Mouse (Mus musculus) gastrocnemius, postnatal 25 days (tissue): Measurements from ENCODE around the gene Arfgef3. TPM values are rescaled to one million over a fixed set of nuclear protein-coding genes. Genes with fewer than 3 reads are reported as not detected.
"Not testable (repeated sequence)": the region's sequence is repeated elsewhere in the genome, so short reads cannot be mapped to it uniquely, and the experiment has no call there.

Experiments used
- DNase-seq: peaks from one replicate; pipeline ENCODE4 v3.0.0; 2022
- total RNA-seq, 2 experiments: library from RNA; stranded (reverse); gene quantifications; 1 replicate in 1 of 2; 2 replicates in 1 of 2; pipeline ENCODE4 v1.2.3; 2021

The Arfgef3 gene
- total RNA-seq, 2 experiments from 2014 or later = 0.32 to 0.49 TPM

DNA sequence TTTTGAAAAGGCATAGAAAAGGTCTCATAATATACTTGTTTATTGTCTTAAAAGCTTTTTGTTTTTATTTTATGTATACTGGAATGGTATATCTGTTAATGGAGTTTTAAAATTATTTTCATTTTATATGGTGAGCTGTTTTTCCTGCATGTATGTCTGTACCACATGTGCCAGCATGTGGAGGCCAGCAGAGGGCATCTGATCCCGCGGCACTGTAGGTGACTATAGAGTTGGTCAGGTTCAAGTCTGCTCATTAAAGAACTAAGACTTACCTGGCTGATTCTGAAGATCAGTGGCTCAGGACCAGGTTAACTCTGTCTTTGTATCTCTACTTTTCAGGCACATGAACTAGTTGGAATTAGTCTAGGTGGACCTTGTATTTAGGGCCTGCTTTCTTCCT is 171.2 kb downstream of the Arfgef3 start:
- DNase-seq = no peak

DNA sequence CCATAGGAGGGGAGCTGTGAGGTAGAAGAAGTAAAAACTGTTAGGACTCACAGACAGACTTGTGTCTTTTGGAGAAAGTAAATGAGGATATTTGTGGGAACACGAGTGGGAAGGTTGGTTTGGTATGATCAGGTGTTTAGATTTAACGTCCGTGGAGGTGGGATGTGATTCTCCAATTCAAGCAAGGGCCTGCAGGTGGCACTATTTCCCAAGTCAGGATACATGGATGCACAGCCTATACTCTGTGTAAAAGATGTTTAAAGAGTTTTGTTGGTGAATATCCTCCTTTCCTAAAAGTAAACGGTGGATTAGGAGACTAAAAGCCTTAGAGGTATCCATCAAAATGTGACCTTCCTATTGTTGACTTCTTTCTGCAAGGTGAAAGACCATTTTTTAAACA is 180.8 kb downstream of the Arfgef3 start:
- DNase-seq = no peak

DNA sequence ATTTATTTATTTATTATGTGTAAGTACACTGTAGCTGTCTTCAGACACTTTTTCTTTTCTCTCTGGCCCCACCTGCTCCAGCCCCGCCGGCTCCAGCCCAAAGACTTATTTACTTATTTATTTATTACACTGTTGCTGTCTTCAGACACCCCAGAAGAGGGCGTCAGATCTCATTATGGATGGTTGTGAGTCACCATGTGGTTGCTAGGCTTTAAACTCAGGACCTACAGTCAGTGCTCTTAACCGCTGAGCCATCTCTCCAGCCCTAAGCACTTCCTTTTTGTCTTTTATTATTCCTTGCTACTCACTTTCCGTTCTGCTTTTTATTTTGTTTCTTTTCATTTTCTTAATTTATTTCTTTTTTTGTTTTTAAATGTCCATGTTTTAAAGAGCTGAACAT is 182.3 kb downstream of the Arfgef3 start:
- no peak for DNase-seq

DNA sequence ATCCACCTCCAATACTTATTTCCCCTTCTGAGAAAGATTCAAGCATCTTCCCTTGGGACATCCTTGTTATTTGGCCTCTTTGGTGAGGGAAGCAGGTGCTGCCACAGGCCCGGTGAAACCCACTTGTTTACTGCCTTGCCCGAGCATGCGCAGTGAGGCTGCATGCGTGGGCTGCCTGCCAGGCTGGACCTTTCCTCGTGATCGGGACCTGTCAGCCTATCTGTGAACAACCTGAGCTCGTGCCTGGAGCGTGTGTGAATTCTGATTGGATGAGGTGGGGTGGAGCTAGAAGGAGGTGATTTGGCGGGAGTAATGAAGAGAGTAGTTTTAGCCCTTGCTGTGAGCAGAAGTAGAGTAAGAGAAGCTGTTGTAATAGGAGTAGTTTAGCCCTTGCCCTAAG is 184.7 kb downstream of the Arfgef3 start:
- DNase-seq = not testable (repeated sequence)

DNA sequence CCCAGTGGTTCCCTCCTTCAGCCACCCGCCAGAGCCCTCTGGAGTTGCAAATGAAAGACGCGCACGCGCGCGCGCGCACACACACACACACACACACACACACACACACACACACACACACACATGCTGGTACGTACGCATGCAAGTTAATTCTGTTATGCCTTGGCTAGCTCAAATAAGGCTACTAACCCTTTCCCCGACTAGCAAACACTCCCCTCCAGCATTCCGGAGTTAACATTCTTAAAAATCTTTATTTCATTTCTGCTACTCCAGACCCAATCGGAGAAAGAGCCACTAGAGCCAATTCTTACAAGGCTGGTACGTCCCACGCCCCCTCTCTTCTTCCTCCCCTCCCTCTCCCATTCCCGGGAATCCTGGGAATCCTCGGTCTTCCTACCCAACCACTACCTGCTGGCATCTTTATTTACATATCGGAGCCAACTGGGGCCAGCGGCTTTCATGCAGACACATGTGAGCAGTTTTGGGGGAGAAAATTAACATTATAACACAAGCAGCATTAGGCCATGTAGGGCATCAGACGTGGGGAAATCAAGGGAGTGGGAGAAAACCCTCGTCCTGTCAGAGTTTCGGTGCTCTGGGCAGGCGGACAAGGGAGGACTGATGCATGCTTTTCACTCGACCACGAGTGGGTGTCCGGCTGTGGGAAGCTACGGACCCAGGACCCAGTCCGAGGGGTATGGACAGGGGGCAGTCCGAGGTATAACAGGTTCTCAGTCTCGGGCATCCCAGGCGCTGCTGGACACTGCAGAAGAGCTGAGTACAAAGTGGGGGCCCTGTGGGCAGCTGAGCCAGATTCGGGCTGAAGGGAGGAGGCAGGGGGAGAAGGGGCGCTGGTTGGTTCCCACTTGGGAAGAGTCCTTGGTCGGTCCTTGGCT is 194.2 kb downstream of the Arfgef3 start:
- no peak for DNase-seq

DNA sequence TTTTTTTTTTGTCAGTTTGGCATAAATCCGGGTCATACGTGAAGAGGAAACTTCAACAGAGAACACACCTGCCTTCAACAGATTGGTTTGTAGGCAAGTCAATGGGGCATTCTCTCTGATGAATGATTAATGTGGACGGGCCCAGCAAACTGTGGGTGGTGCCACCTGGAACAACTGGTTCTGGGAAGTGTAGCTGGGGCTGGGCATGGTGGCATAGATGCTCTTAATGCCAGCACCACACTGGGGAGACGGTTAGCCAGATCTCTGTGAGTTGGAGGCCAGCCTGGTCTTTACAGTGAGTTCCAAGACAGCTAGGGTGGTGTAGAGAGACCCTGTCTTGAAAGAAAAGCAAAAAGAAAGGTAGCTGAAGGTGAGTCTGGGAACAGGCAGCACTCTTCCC is 196.4 kb downstream of the Arfgef3 start:
- DNase-seq = no peak

DNA sequence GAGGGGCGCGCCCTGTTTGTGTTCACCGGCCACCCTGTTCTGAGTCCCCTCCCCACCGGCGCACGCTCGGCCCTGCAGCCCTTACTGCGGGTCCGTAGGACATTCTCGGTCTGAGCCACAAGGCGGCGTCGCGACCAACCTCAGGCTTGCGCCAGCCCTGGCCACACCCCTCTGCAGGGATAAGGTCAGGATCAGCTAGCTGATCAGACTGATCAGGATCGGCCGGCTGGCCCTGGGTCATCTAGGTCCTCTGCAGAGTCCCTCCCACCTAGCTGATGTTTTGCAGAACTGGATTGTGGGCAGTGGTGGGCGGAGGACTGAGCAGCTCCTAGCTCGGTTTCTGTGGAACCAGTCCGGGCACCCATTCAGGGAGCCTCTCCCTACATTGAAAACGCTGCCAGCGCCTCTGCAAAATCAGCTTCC is 197.9 kb downstream of the Arfgef3 start, which contains the start of gene Hebp2:
TSS of gene Hebp2 (minus strand) at position 264 of the 423 bp plus-strand sequence.
- DNase-seq = peak; percentile 31

DNA sequence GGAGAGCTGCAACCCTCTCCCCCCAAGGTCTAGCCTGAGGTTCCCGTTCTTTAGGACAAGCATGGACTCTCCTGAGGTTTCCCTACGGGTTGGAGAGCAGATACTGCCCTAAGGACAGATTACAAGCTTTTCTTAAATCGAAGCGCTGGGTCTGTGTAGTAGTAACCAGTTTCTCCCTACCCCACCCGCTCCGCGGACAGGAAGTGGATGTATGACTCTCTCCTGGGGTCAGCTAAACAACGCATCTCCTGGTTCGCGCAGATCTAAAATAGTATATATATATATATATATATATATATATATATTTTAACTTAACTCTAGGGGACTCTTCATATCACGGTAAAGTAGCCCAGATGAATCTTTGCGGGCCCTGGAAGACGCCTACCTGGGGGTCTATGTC is 198.4 kb downstream of the Arfgef3 start:
- DNase-seq = no peak

DNA sequence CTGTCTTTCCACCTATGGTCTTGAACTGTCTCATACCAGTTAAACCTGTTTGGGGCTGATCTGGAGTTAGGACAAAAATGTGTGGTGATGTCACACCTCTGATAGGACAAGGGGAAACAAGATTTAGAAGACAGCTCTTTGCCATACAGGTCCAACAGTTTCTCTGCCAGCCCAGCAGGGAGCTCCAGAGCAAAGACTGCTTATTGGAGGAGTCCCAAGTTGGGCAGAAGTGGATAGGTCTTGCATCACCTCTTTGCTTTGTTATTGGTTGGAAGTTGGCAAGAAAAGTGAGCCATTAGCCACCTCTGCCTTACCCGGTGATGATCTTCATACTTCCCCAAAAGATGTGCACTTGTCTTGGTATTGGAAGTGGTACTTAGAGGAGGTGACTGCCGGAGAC is 206.9 kb downstream of the Arfgef3 start:
- no peak for DNase-seq

DNA sequence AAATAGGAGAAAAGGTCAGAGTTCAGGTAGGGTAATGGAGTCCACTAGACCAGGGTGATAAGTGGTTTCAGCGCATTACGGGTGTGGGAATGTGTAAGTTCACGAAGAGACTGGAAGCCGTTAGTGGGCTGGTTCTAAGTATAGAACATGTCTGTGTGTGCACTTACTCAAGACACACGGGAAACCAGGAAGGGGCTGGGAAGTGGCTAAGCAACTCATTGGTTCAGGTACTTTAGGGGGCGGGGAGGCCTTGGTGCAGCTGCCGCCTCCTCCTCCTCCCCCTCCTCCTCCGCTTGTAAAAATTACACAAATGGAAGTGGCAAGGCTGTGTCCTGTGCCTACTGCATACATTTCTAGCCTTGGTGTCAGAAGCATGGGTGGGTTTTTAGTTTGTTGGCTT is 211.5 kb downstream of the Arfgef3 start:
- DNase-seq = no peak

Other genes with a start within 250 kb of the Arfgef3 start
- under 1 TPM; 0.59 to 0.91 TPM for gene Hebp2, start 197.9 kb downstream of the Arfgef3 start, total RNA-seq
- not detected for gene Gm4922, start 42.8 kb upstream of the Arfgef3 start, total RNA-seq
- gene Perp, start 101.1 kb upstream of the Arfgef3 start, total RNA-seq = 1 to 10 TPM; 1.5 to 2.2 TPM